Mouse (Mus musculus): Measurements from ENCODE around the gene Hdac9. TPM values are rescaled to one million over a fixed set of nuclear protein-coding genes. Genes with fewer than 3 reads are reported as not detected.
A peak's percentile ranks its signal among the peaks of the same experiment; 100 is the strongest.
"Not testable (repeated sequence)": the region's sequence is repeated elsewhere in the genome, so short reads cannot be mapped to it uniquely, and the experiment has no call there.

The Hdac9 gene
- total RNA-seq, 2 experiments from 2014 or later = 46.3 to 47.5 TPM

DNA sequence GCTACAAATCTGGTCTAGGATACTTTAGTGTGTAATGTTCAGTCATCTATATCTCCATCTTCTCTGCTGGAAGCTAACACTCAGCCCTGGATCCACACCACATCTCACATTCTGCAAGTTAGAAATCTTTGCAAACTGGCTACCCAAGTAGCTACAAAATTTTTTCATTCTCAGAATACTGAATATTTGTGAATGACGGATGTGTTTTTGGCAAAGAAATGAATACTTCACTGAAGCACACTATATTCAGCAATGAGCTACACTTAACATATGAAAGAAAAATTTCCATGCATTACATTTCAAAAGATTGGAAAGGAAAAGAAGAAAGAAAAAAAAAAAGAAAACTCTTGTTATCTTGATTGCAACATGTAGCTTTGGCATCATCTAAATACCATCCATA lies 410.6 kb downstream of the Hdac9 start:
- intact Hi-C loops (cut with DNase I) = no loop called here
- DNase-seq = no peak

DNA sequence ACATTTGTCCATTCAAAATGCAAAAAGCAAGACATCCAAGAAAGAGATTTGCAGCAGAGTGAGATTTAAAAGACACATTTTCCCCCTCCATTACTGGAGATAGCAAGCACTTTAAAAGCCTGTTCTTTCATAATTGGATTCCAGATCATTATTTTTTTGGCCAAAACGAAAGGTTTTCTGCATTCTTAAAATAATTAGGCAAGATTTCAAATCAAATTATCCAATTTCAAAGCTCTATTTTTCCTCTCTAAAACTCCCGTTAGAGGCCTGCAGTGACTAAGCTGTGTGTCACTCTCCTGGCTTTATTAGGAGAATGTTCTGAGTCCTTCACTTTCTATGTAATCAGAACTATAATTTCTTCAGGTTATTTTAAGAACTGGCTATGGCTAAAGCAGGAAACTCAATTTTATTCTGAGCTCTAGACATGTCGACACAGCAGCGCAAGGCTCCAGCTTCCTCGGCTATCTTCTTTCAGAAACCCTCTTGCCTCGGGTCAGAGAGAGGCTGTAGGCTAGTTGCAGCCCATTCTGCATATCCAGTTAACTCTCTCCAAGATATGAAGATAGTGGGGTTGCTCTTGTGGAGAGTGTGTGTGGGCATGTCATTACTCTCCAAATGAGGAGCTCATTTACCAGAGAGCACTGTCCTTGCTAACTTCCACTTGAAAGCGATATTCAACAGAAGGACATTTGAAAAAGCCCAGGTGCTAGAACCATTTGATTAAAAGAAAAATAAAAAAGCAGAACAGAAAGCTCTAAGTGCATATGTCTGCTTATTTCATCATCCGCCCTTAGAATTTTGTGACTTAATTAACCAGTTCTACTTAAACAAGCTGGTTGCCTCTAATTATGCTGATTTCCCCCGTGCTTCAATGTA lies 417.9 kb downstream of the Hdac9 start:
- DNase-seq = no peak
- intact Hi-C loops (cut with DNase I) = no loop called here

GRCm38 (mm10) chr12:34498331-34498730 lies 418.6 kb downstream of the Hdac9 start:
- intact Hi-C loops (cut with DNase I) = no loop called here
- no peak for DNase-seq

GRCm38 (mm10) chr12:34497702-34498101 lies 419.2 kb downstream of the Hdac9 start:
- DNase-seq = no peak
- intact Hi-C loops (cut with DNase I) = no loop called here

- intact Hi-C loops (cut with DNase I) = no loop called here
- DNase-seq = no peak
These were observed 421.0 kb downstream of the Hdac9 start for GRCm38 (mm10) chr12:34495940-34496339.

- intact Hi-C loops (cut with DNase I) = no loop called here
- no peak for DNase-seq
These were observed 427.3 kb downstream of the Hdac9 start for GRCm38 (mm10) chr12:34489629-34490028.

- intact Hi-C loops (cut with DNase I) = no loop called here
- no peak for DNase-seq
These were observed 429.2 kb downstream of the Hdac9 start for GRCm38 (mm10) chr12:34487666-34488065.

GRCm38 (mm10) chr12:34487021-34487420 lies 429.9 kb downstream of the Hdac9 start:
- intact Hi-C loops (cut with DNase I) = no loop called here
- DNase-seq = no peak

- no peak for DNase-seq
- intact Hi-C loops (cut with DNase I) = no loop called here
These were observed 430.9 kb downstream of the Hdac9 start for GRCm38 (mm10) chr12:34486016-34486415.

DNA sequence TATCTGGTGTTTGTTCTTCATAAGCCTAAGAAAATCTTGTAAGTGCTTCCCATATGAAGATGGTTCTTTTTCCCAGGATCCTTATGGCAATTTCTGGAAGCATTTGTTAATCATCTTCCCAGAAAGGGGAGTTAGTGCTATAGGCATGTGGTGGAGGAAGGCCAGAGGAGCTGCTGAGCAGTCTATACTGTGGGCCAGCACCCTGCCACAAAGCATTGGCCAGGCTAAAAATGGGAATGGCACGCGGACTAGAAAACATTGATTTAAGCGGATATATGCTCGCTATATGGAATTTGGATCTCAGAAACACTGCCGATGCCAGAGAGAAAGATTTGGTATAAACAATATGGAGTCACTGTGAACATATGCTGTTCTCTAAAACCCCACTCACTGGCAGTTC lies 435.2 kb downstream of the Hdac9 start:
- intact Hi-C loops (cut with DNase I) = no loop called here
- DNase-seq = no peak

DNA sequence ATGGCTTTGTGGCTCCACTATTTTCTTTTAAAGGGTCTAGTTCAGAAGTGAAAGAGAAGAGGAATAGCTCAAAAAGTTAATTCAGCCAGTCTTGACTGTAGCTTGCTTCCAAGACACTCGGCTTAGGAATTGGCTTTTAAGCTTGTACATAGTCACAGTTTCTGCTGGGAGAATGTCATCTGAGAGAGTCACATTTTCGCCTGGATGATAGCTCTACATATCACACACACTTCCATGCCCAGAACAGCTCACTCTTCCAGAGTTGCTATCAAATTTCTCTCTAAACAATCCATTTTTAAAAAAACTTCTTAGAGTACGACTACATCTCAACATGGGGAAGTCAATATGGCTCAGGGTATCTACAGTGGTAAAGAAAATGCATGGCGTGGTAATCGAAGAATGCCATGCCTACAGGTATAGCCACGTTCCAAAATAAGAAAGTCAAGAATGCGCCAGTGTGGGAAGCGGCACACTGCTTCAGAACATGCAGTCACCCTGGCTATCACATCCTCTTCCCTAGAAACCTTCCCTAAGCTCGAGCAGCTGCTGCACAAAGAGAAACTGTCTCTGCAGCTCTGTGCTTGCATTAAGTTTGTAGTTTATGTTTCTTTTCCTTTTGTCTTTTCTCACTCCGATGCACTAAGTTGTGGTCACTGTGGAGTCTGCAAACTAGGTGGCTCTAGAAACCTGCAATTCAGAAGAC lies 443.8 kb downstream of the Hdac9 start:
- intact Hi-C loops (cut with DNase I) = no loop called here
- DNase-seq = no peak

DNA sequence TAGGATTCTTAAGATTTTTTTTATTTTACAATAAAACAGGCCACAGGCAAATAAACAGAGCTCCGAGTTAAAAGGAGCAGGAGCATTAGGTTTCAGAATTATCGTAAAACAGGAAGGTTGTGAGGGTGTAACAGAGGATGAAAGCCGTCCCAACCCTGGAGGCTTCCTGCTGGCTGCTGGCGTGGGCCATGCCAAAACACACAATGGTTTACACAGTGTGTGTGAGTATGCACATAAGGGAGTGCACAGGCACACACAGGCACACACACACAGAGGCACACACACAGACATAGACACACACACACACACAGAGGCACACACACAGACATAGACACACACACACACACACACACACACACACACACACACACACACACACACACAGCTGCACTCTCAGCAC lies 444.4 kb downstream of the Hdac9 start:
- intact Hi-C loops (cut with DNase I) = no loop called here
- DNase-seq = peak; percentile 7

GRCm38 (mm10) chr12:34461728-34462127 lies 455.2 kb downstream of the Hdac9 start:
- intact Hi-C loops (cut with DNase I) = no loop called here
- DNase-seq = peak; percentile 3

DNA sequence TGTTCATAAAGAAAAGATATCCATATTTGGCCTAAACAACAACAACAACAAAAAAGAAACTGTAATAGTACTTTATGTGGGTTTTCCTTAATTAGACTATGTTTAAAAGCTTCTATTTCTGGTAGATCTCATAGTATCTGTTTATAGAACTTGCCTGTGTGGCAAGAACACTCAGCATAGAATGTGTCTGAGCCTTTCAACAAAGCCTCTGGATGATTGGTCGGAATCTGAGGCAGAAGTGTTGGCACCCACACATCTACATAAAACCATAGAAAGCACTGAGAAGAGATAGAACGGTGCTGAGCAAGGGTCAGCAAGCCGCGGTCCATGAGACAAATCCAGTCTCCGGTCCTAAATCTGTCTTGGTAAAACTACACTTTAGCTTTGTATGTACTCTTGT lies 464.3 kb downstream of the Hdac9 start:
- intact Hi-C loops (cut with DNase I) = no loop called here
- no peak for DNase-seq

GRCm38 (mm10) chr12:34451198-34451597 lies 465.7 kb downstream of the Hdac9 start:
- intact Hi-C loops (cut with DNase I) = no loop called here
- DNase-seq = peak; percentile 31

- DNase-seq; intact Hi-C loops (cut with DNase I): not testable (repeated sequence)
These were observed 472.2 kb downstream of the Hdac9 start for GRCm38 (mm10) chr12:34444724-34445123.

- intact Hi-C loops (cut with DNase I) = no loop called here
- DNase-seq = no peak
These were observed 476.0 kb downstream of the Hdac9 start for GRCm38 (mm10) chr12:34440930-34441329.

GRCm38 (mm10) chr12:34432919-34433318 lies 484.0 kb downstream of the Hdac9 start:
- DNase-seq = no peak

GRCm38 (mm10) chr12:34432461-34432860 lies 484.4 kb downstream of the Hdac9 start:
- intact Hi-C loops (cut with DNase I) = loop anchor here (5.0 kb wide), 1 partner anchor 225 kb away; no protein-coding TSS in a partner anchor
- no peak for DNase-seq

More at GRCm38 (mm10) chr12:34432919-34433318, 484.0 kb downstream of the Hdac9 start:
- intact Hi-C loops (cut with DNase I) = loop anchor here (5.0 kb wide), 1 partner anchor 224 kb away; no protein-coding TSS in a partner anchor

DNA sequence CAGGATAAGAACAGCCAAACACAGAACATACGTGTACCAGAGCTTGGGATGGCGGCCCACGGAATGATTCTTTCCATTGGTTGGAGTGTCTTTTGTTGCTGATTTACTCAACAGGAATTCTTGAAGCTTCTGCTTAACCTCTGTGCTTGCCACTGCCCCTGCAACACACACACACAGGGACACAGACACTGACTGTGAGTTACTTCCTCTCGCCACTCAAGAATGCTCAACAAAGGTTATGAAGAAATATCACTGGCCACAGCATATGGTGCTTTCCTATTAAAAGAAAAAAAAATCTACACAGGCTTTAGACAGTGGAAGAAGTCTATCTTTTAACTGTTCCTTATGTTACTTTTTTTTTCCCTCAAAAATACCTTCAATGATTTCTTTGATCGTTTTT lies 485.1 kb downstream of the Hdac9 start:
- no peak for DNase-seq
- intact Hi-C loops (cut with DNase I) = loop anchor here (5.0 kb wide), 1 partner anchor 225 kb away; no protein-coding TSS in a partner anchor

GRCm38 (mm10) chr12:34425468-34425867 lies 491.4 kb downstream of the Hdac9 start:
- DNase-seq = no peak
- intact Hi-C loops (cut with DNase I) = no loop called here

DNA sequence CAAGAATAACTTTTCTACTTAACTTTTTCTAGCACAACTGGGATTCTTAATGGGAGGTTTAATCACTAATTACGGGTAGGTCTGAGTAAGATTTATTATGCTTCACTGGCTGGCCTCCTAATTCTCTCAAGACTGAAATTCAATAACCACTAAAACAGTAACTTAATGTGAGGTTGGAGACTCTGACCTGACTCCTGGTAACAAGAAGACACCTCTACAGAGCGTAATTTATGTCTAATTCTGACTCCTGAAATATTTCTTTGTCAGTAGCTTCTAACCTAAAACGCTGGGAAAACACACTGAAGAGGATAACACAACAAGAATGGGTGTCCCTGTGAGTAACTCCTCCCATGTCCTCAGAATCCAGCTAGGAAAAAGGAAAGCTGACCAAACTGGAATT lies 508.8 kb downstream of the Hdac9 start:
- intact Hi-C loops (cut with DNase I) = no loop called here
- no peak for DNase-seq

All from left cerebral cortex, postnatal 4 days (tissue).